Mouse (Mus musculus): ENCODE data around the gene Aanat.

GRCm38 (mm10) chr11:116629472-116629871 is 43.2 kb downstream of the Aanat start:
- TF ChIP-seq EP300 (IDR thresholded peaks at IDR 0.05; ENCODE audit: low read depth) (no peak), CTCF (IDR thresholded peaks at IDR 0.05; ENCODE audit: low read depth) (no peak)

All from liver, postnatal 0 days (tissue).